Mouse (Mus musculus) erythroblast, embryonic 14.5 days (primary cell): ENCODE results near the gene Vmn1r223.

Experiments
- GATA1 ChIP-seq: IDR thresholded peaks from 2 replicates; pipeline ENCODE4 v1.6.1; 2012; ENCODE audit warnings: low read length, inconsistent platforms, mixed read lengths
- TAL1 ChIP-seq: IDR thresholded peaks from 3 replicates; pipeline ENCODE4 v1.6.1; 2012; ENCODE audit warnings: low read length, inconsistent platforms, mixed read lengths

DNA sequence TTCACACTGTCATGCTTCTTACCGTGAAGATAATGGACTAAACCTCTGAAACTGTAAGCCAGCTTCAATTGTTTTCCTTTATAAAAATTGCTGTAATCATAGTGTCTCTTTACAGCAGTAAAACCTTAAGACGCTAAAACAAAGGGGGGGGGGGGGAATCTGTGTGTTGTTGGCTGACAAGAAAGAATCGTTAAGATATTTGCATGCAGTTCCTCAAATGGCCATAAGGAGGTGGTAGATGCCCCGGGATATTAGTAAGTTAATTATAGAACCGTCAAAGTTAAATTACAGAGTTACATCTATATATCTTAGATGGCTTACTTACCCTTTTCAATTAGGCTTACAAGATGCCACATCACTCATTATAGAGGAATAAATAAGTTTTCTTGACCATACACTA, 50.8 kb downstream of the Vmn1r223 start:
- TF ChIP-seq TAL1, result no peak
- no peak for TF ChIP-seq GATA1
